Mouse (Mus musculus) spleen, postnatal 14 days (tissue): ENCODE measurements around the gene Vsx2.
A peak's percentile ranks its signal among the peaks of the same experiment; 100 is the strongest.
"Not testable (repeated sequence)": the region's sequence is repeated elsewhere in the genome, so short reads cannot be mapped to it uniquely, and the experiment has no call there.

Source experiments
- DNase-seq, 2 experiments: peaks; one replicate each; pipeline ENCODE4 v3.0.0; 2021 to 2022; ENCODE audit warnings: low spot score in 2 of 2

The Vsx2 gene

DNA sequence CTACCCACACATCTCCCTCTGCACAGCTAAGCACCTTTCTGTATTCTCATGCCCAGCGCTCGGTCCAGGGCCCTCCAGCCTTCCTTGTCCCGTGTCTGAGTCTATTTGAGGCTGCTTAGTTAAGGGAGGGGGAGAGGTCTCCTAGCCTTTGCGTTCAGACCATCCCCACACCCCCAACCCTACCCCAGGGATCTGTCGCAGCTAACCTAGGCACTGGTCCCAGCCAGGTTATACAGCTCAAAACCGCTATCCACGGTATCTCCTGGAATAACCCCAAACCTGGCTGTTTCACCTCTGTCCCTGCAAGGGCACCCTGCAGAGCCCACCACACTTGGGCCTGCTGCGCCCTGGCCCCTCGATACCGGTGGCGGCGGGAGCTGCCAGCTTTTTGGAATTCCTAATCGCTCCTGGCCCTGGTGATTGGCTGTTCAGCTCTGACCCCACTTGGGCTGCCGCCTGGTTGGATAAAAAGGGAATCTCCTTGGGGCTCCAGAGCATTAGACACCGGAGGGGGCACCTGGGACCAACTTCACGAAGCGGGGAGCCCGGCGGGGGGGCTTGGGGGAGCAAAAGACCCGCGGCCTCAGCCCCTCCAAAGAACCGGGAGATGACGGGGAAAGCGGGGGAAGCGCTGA, at the start of gene Vsx2:
Gene Vsx2, plus strand, starts transcription at position 427 of the 635 bp plus-strand sequence.
- DNase-seq = no peak

DNA sequence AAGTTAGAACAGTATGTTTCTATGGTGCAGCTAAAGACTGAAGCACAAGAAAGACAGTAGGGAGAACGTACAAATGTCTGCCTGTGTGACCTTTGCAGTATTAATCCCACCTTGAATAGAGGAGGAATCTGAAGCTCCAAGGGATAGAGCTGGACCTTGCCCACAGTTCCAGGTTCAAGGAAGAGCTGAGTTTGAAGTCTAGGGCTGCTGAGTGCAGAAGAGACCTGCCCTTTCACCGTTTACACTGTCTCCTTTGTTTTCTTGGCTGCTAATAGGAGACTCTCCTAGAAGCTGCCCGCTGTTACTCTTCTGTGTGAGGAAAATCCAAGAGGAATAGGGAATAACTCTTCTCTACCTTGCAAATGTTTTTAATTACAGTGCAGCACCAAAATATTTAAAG, 45.8 kb upstream of the Vsx2 start:
- DNase-seq = no peak

DNA sequence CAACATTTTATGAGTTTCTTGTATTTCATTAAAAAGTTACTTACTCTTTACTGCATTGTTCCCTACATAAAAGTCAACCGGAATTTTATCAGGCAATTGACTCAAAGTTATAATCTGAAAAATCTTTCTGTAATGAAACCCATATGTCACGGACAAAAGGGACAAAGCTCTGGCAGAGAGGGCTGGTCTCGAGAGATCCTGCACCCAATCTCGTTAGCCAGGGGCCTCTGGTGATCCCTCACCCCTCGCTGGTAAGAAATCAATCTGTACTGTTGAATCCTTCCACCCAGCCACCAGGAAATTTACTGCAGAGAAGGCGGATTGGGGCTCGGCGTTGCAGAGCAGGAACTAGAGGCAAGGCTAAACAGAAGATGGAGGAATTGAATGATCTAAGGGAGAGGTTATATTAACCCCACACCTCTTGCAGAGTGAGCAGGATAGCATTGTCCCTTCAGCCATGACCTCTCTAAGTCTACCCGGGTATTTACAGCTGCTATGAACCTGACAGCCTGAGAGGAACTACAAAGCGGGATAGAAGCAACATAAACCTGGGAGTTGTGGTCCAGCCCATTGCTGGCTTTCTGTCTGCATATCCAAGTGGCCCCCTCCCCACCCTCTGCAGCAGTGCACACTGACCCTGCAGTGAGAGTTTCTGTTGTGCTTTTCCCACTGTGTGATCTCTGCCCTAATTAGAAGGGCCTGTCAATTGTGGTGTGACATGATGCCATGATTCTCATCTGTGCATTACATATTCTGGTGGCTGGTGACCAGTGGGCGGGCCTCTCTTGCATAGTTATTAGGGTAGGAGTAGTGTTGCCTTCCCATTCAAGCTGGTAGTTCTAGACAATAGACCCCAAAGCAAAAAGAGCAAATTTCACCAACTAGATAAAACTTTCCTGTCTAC, 45.2 kb upstream of the Vsx2 start:
- DNase-seq = no peak

DNA sequence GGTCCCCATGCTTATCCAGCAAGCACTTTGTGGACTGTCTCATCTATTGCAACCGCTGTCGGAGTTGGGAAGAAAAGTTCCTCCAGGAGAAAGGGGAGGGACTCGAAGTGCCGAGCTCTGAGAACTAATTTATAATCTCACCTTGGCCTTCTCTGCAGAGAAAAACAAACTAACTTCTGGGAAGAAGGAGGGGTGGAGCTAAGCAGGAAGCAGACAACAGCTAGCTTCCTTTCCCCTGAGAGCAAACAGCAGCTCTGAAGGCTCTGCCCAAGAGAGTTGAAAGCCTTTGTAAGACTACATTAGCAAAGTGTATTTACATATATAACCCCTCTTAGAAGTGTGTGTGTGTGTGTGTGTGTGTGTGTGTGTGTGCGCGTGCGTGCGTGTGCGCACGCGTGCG, 44.1 kb upstream of the Vsx2 start:
- no peak for DNase-seq

DNA sequence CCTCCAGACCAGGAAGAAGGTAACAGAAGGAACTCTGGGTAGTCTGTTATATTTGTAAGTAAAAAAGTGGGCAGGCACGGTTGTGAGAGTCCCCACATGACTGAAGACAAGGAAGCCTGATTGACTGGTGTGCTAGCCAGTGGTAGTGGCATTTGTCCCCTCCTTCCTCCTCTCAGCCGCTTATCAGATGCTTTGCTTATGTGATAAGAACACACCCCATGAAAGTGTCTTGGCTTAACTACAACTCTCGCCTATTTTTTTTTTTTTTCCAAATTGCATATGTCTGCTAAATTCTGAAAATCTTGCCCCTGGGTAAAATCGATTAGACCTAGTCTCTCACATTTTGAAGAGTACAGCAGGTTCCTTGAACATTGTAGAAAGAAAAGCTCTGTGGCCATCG, 39.1 kb upstream of the Vsx2 start:
- no peak for DNase-seq

DNA sequence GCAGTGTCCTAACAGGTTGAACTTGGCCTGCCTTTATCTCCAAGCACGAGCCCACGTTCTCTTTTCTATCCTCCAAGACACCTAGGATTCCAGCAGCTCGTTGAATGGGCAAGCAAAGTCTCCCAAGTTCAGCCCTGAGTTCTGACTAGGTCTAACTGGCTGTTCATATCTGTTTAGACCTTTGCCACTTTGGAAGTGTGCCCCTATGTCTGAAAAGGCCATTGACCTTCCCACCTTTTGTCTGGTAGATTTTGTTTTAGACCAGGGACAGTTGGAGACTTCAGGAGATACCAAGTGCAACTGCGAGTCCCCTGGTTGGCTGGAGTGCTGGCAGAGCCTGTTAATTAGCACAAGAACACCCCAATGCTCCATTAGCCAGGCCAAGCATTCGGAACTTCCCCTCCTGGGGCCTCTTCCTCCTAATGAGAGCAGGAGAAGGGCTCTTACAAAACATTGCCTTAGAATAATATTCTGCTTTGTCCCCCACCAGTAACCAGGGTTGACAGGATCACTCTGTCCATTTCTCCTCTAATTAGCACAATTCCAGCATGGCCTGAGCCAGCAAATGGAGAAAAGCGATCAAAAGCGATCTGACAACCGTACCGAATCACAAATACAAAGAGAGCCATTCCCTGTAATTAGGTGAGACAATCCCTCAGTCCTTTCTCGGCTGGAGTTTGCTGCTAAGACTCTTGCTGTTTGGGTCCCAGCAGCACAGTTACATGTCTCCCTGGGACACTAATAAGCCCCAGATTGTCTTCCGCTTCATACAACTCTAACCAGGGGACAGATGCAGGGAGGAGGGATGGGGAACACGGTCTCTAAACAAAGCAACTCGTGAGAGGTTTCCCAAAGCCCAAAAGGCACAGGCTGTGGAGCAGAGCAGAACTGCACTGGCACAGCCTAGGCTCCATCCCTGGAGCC, 37.4 kb upstream of the Vsx2 start:
- no peak for DNase-seq

DNA sequence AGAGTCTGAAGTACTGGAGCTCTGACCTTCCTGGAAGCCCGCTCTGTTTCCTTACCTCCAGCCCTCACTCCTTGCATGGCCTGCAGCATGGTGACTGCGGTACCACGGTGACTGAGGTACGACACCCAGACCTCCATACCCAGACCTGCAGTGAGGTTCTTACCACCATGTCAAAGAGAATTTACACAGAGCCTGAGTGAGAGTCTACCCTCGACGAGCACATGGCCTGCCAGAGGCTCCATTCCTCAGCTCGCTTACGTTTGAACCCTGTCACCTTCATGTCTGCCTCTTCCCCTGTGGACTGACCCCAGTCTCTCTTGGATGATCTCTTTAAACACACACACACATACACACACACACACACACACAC, 36.7 kb upstream of the Vsx2 start:
- no peak for DNase-seq

DNA sequence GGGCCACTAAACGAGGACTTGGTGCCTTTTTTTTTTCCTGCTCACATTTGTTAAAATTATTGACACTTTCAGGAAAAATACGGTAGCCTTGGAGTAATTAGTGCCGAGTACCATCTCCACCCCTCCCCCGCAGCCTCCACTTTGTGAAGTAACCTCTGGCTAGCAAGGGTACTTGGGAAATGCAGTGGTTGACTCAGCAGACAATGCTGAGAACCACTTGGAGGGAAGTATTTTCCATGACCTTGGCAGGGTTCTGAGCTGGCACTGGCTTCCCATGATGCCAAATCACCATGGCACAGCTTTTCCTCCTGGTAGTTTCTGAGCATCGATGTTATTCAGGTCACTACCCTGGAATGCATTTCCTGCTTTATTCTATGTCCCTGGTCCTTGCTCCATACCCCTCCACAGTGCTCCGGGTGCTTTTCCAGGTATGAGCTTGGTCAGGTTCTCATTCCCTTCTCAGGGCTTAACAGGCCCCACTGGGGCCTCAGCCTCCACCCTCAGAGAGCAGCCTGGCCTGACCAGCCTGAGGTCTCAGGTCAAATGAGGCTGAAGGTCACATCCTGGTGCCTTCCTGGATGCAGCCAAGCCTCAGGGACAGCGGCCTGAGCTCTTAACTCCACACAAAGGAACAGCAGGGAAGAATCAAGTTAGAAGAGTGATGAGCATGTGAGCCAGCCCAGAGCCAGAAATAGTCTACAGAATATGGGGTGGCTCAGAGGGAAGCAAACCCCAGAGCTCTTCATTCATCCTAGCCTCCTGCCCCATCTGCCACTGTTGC, 35.7 kb upstream of the Vsx2 start:
- no peak for DNase-seq

DNA sequence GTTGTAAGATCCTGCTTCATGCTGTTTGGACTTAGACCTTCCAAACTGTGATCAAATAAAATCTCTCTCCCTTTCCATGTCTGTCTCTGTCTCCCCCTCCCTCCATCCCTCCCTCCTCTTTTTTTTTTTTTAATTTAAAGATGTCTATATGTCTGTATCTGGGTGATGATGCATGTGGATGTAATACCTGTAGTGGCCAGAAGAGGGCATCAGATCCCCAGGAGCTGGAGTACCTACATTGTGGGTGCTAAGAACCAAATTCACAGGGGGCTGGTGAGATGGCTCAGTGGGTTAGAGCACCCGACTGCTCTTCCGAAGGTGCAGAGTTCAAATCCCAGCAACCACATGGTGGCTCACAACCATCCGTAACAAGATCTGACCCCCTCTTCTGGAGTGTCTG, 30.0 kb upstream of the Vsx2 start:
- not testable (repeated sequence) for DNase-seq

DNA sequence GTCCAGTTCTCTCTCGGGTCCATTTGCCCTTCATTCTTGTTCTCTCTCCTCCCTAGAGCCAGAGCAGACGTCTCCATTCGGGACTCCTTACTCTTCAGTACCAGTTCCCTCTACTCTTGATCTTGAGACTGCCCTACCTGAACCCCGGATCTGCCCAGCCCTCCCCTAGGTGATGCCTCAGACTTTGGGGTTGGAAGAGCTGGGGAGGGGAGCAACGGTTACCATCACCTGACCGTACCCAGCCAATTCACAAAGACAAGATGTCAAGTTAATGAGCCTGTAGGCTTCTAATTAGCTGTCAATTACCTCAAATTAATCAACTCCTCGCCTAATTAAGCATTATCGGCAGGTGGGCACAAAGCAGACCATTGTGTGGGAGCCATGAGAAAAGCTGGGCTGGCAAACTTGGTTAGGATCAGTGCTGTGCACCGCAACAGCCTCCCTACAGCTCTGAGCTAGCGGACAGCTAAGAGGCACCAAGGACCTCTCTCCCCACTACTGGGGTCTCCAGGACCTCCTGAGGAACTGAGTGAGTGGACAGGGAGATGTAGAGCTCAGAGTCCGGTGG, 28.1 kb upstream of the Vsx2 start:
- no peak for DNase-seq

DNA sequence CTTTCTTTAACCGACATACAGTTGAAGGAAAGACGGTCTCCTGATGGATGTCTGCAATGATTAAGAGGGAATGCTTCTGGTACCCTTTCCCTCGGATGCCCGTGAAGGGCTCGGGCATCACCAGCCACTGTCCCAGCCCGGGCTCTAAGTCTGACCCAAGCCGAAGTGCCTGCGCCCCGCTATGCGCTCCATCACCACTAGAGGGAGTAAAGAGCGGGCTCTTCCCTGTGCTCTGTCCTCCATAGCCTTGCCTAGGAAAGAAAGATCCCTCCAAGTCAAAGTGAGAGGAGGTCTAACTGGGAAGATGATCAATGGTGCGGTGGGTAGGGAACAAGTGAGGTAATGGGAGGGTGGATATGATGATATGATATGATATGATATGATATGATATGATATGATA, 23.5 kb upstream of the Vsx2 start:
- peak in 1 of 2 experiments; percentile 42 for DNase-seq

DNA sequence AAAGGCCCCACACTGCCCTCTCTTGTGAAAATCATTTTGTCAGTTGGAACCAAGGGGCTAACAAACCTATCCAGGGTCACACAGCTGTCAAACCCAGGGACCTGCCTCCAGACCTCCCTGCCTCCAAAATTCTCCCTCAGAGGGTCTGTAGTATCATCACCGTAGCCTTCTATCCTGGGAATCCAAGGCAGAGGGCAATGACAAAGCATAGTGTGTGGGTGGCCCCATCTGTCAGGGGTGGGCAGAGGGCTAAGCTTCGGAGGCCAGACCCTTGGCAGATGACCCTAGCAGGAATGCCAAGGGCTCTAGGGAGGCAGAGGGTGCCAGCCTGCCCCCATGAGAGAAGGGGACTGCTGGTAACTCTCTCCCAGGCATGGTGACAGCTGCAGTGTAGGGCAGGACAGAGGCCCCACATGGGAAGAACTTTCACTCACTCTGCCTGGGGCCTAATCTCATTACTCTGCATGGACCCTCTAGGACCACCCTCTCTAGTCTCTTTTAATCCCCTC, 22.9 kb upstream of the Vsx2 start:
- no peak for DNase-seq

DNA sequence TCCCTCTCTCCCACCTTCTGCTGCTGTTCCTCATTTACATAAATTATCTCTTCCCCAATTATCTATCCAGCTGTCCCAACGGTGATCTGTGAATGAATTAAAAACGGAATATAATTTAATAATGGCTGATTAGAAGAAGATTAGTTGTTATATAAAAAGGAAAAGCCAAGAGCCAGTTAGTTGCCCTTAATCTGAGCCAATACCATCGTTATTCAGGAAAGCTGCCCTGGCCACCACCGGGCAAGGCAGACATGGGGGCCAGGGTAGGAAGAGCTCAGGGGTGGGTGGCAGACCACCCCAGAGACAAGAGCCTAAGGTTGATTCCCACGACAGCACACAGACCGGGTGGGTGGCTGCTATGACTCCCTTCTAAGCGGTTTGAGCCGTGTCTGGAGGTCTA, 21.3 kb upstream of the Vsx2 start:
- no peak for DNase-seq

DNA sequence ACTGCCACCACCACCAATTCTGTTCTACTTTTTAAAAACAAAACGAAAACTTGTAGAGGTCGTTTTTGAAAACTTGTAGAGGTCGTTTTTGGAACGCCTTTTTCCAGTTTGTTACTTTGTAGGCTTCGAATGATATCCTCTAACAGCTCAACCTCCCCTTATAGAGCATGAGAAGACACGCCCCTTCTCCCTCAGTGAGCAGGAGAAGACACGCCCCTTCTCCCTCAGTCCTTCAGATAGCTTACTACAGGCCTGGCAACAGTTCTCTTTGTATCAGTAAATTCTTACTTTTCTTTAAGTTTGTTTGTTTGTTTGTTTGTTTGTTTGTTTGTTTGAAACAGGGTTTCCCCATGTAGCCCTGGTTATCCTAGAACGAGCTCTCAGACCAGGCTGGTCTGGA, 14.3 kb upstream of the Vsx2 start:
- no peak for DNase-seq

DNA sequence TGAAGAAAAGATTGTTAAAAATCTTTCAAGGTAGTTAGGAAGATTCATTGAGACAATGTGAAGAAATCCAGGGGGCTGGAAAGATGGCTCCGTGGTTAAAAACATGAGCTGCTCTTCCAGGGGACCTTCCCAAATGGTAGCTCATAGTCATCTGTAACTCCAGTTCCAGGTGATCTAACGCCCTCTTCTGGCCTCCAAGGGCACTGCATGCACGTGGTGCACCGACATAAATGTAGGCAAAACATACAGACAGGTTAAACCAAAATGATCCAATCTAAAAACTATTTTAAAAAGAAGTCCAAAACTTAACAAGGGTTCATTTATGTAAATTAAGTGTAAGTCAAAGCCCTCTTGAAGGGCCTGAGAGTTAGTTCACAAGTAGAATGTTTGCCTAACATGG, 7.0 kb upstream of the Vsx2 start:
- DNase-seq = no peak

DNA sequence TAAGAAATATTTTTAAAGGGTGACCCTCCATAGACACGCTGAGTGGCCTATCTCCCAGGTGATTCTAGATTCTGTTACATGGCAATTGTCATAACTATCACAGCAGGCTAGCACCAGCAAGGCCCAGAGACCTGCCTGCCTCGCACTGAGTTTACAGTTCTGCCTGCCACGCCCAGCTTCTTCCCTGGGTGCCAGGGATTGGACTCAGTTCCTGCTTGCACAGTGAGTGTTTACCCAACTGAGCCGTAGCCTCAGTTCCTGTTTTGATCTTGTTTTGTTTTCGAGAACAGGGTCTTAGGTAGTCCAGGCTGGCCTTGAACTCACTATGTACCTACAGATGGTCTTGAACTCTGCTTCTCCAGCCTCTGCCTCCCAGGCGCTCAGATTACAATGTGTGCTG, 2.0 kb upstream of the Vsx2 start:
- DNase-seq = no peak

DNA sequence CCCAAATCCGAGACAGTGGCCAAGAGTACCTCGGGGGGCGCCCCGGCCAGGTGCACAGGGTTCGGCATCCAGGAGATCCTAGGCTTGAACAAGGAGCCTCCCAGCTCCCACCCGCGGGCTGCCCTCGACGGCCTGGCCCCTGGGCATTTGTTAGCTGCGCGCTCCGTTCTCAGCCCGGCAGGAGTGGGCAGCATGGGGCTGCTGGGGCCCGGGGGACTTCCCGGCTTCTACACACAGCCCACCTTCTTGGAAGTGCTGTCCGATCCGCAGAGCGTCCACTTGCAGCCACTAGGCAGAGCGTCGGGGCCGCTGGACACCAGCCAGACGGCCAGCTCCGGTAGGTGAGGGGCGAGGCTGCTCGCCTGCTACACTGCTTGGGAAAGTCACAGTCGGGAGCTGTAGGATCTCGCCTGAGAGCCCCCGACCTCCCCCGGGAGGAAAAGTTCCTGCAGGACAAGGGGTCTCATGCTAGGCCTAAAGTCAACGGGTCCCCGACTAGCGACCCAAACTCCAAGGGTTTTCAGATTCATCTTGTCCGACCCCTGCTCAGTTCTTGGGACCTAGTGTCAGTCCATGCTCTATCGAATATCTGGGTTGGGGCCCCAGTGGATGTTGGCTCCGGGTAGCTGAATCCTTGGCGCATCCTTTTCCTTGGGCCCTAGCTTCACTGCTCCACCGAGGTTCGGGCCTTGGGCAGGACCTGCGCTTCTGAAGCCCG, 573 bp downstream of the Vsx2 start:
- DNase-seq = no peak

DNA sequence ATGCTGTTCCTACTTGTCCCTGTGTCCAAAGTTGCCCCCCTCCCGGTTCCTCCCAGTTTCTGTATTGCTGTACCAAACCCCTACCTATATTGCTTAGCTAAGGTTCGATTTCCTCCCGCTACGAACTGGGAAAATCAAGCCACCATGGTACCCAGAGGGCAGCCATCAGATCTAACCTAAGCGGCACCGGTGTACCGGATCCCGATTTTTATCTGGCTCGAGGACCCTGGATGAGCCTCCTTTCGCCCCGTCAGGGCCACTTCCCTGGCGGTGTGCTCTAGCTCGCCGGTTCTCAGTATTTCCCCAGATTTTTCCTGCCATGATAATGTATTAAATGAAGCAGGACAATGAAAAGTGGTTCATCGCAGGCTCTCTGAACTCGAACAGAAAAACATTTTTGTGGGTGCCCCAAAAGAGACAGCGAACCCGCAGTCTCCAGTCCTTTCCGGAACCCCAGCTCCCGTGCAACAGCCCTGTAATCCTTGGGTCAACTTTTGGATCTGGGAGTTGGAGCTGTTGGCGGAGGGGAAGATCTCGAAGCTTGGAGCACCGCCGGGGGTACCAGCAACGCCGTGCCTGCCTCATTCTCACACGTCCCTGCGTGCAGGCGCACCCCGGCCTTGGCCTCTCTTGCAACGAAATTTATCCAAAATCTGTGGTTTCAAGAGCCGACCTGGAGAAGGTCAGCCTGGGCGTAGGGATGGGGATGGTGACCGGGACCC, 1.3 kb downstream of the Vsx2 start:
- no peak for DNase-seq

DNA sequence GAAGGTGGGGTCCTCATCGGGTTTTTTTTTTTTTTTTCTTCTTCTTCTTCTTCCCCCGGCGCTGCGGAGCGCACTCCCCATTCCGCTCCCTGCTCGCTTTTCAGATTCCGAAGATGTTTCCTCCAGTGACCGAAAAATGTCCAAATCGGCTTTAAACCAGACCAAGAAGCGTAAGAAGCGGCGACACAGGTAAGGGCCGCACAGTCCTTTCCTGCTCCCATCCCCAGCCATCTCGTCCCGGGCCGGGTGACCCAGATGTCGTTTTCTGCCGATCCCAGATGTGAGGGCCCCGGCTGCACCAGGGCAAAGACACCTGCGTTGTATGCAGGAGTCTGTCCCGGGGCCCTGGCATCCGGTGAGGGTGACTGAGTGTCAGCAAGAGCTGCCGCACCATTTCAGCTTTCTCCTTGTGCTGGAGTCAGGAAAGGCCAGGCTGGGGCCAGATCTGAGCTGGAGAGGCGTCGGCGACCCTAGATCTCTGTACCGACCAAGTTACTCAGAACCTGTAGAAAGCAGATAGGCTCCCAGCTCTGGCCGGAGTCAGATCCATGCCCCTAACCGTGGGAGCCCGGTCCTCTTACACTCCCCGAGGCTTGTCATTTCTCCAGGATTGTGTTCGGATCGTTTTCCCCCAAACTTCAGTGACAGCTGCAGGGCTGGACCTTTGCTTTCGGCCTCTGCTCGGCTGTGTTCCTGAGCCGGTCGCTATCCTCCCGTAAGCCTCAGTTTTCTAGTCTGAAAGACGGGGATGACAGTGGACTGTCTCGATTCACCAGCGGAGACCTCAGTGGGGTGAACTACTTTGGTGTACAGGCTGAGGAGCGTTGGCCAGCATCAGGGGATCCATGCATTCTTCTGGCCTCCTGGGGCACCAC, 2.1 kb downstream of the Vsx2 start:
- DNase-seq = no peak
